Comparison of ENCODE assay signal across 18 mouse cellular contexts in genomic region chr2:124467429-124467828, GRCm38 (mm10).
A peak's percentile ranks its signal among the peaks of the same experiment; 100 is the strongest.
DNase-seq lines count a peak whose midpoint lies in the region; ATAC-seq and TF ChIP-seq lines count a peak whose summit lies in the region.
"Had no signal": no experiment of that assay in that cellular context is flagged by ENCODE, and none has a peak within 500 bp of the region (broad histone marks: within the 10 kb centered on the region; RNA-seq: fewer than 3 reads in every experiment).

No protein-coding gene starts in this region.

- no peak overlapping the region for H3K4me3 ChIP-seq in heart, embryonic 10.5 days
- no peak overlapping the region for H3K4me3 ChIP-seq in kidney, postnatal 0 days (replicated peaks; ENCODE audit: low read depth, low read length)
- H3K4me3 ChIP-seq in kidney, embryonic 14.5 days (ENCODE audit: low read length), result no peak overlapping the region
- H3K4me3 ChIP-seq: embryonic facial prominence, embryonic 10.5 days; forebrain, embryonic 13.5 days; liver, embryonic 12.5 days had no signal

- TF ChIP-seq POLR2A in brain, embryonic 14.5 days (IDR thresholded peaks at IDR 0.05; ENCODE audit: borderline replicate concordance, extremely low read depth, insufficient read depth, insufficient read length, poor library complexity, severe bottlenecking), result no peak

- TF ChIP-seq CTCF in kidney, postnatal 0 days (IDR thresholded peaks at IDR 0.05; ENCODE audit: low read depth), result no peak
- TF ChIP-seq CTCF in brain, embryonic 14.5 days (IDR thresholded peaks at IDR 0.05; ENCODE audit: borderline replicate concordance, extremely low read depth, insufficient read depth, insufficient read length), result no peak

- no peaks in the 10 kb centered on the region for H3K9me3 ChIP-seq in heart, embryonic 10.5 days
- H3K9me3 ChIP-seq in kidney, postnatal 0 days (replicated peaks; ENCODE audit: low read length), result no peaks in the 10 kb centered on the region
- no peaks in the 10 kb centered on the region; the same call in 1 of the 2 replicates for H3K9me3 ChIP-seq in kidney, embryonic 14.5 days (ENCODE audit: control insufficient read depth, low read length)
- H3K9me3 ChIP-seq: embryonic facial prominence, embryonic 10.5 days; forebrain, embryonic 13.5 days; liver, embryonic 12.5 days had no signal

- no peak; the same call in 1 of the 2 replicates for ATAC-seq in kidney, postnatal 0 days (replicated peaks; ENCODE audit: low FRiP score, low read depth)
- no peak; the same call in 1 of the 2 replicates for ATAC-seq in kidney, embryonic 14.5 days (ENCODE audit: low FRiP score, low TSS enrichment)
- ATAC-seq: forebrain, embryonic 13.5 days; liver, embryonic 12.5 days; Patski had no signal

- H3K9ac ChIP-seq in kidney, postnatal 0 days (ENCODE audit: low read depth, low read length), result no peak overlapping the region
- no peak overlapping the region for H3K9ac ChIP-seq in kidney, embryonic 14.5 days (ENCODE audit: low read depth, low read length)
- H3K9ac ChIP-seq: forebrain, embryonic 13.5 days; liver, embryonic 12.5 days had no signal

- H3K27me3 ChIP-seq in heart, embryonic 10.5 days (ENCODE audit: insufficient read depth, poor library complexity, severe bottlenecking), result no peaks in the 10 kb centered on the region
- H3K27me3 ChIP-seq in kidney, postnatal 0 days (ENCODE audit: insufficient read depth, low read length), result no peaks in the 10 kb centered on the region
- no peaks in the 10 kb centered on the region for H3K27me3 ChIP-seq in kidney, embryonic 14.5 days (ENCODE audit: control insufficient read depth, insufficient read depth, low read length)
- H3K27me3 ChIP-seq: forebrain, embryonic 13.5 days; liver, embryonic 12.5 days; Patski had no signal

- peak overlapping the region; percentile 76 for H3K27ac ChIP-seq in heart, embryonic 10.5 days
- H3K27ac ChIP-seq in kidney, postnatal 0 days, result no peak overlapping the region
- no peak overlapping the region for H3K27ac ChIP-seq in kidney, embryonic 14.5 days (ENCODE audit: low read depth, low read length)
- H3K27ac ChIP-seq: embryonic facial prominence, embryonic 10.5 days; forebrain, embryonic 13.5 days; liver, embryonic 12.5 days had no signal

- no peak for DNase-seq in heart, embryonic 10.5 days (ENCODE audit: low spot score)
- DNase-seq in heart, postnatal 25 days (ENCODE audit: low spot score), result no peak
- peak; percentile 64 for DNase-seq in kidney, postnatal 0 days (ENCODE audit: low spot score)
- peak; percentile 42 for DNase-seq in brain, embryonic 14.5 days (ENCODE audit: low read depth)
- DNase-seq in heart, postnatal 4 days, result peak; percentile 9
- no peak for DNase-seq in testis, postnatal 14 days (ENCODE audit: low spot score)
- DNase-seq in left cerebral cortex, adult 9 months (ENCODE audit: low spot score in 2 of 2), result no peak
- DNase-seq: B cell, adult 2 months; cerebellum, postnatal 25 days; gastrocnemius, postnatal 36 days; kidney, postnatal 10 days; lung, postnatal 14 days; thymus, postnatal 36 days had no signal

- H3K36me3 ChIP-seq in heart, embryonic 10.5 days, result no peaks in the 10 kb centered on the region
- H3K36me3 ChIP-seq in kidney, postnatal 0 days (ENCODE audit: insufficient read depth, low read length), result no peaks in the 10 kb centered on the region
- no peaks in the 10 kb centered on the region for H3K36me3 ChIP-seq in kidney, embryonic 14.5 days (ENCODE audit: control insufficient read depth, insufficient read depth, low read length)
- H3K36me3 ChIP-seq: embryonic facial prominence, embryonic 10.5 days; liver, embryonic 12.5 days had no signal

- intact Hi-C loops in heart, postnatal 25 days (cut with DNase I), result no loop called here

- no peak overlapping the region for H3K4me2 ChIP-seq in kidney, postnatal 0 days (ENCODE audit: low read length)
- H3K4me2 ChIP-seq in kidney, embryonic 14.5 days (replicated peaks; ENCODE audit: low read depth, low read length), result no peak overlapping the region
- H3K4me2 ChIP-seq: forebrain, embryonic 13.5 days; liver, embryonic 12.5 days had no signal

- peaks cover 38% of the 10 kb centered on the region for H3K4me1 ChIP-seq in heart, embryonic 10.5 days
- no peaks in the 10 kb centered on the region for H3K4me1 ChIP-seq in kidney, postnatal 0 days (replicated peaks; ENCODE audit: insufficient read depth, low read length)
- peaks cover 3% of the 10 kb centered on the region; the same call in 1 of the 2 replicates for H3K4me1 ChIP-seq in kidney, embryonic 14.5 days (ENCODE audit: control insufficient read depth, insufficient read depth, low read length)
- H3K4me1 ChIP-seq: embryonic facial prominence, embryonic 10.5 days; liver, embryonic 12.5 days had no signal

- 36% methylated on average over 1 of the region's 1 CpGs for WGBS in heart, embryonic 10.5 days
- WGBS in kidney, postnatal 0 days, result 43% methylated on average over 1 of the region's 1 CpGs
- 38% methylated on average over 1 of the region's 1 CpGs for WGBS in kidney, embryonic 14.5 days

Comparison
In these comparisons a context has a peak if more than half of its experiments do, and no peak if none do; other contexts are left out.
1. DNase-seq: peak in kidney, postnatal 0 days (single experiment), brain, embryonic 14.5 days (single experiment) and heart, postnatal 4 days (single experiment); none in heart, embryonic 10.5 days (single experiment), heart, postnatal 25 days (single experiment), testis, postnatal 14 days (single experiment) and left cerebral cortex, adult 9 months (0 of 2).